Mouse (Mus musculus) adrenal gland, adult 10 weeks (tissue): ENCODE measurements around the gene Ndufa10. TPM values are rescaled to one million over a fixed set of nuclear protein-coding genes. Genes with fewer than 3 reads are reported as not detected.

Source experiments
- polyA plus RNA-seq: library from polyadenylated mRNA; stranded (reverse); fragments of 350-450 nt; fragmentation: Illumina TruSeq; extraction: RNeasy Lipid Tissue Mini Kit (QIAGEN cat#74804); gene quantifications from one replicate; pipeline ENCODE4 v1.2.3, GENCODE M21; 2014; ENCODE audit warnings: low read depth, low replicate concordance

Ndufa10 gene
- 210 TPM for polyA plus RNA-seq

GRCm38 (mm10) chr1:92473165-92474041 is at the start of gene Ndufa10:
Ndufa10 (minus strand) TSS chr1:92473860.

GRCm38 (mm10) chr1:92518561-92518960 is 44.9 kb upstream of the Ndufa10 start, which contains the start of gene Olfr1414:
Olfr1414 (minus strand) TSS chr1:92518661.

GRCm38 (mm10) chr1:92496001-92496400 is 22.3 kb upstream of the Ndufa10 start, which contains the start of gene Olfr1415:
Olfr1415 (minus strand) TSS chr1:92496101.

GRCm38 (mm10) chr1:92485013-92485412 is 11.4 kb upstream of the Ndufa10 start, which contains the start of gene Olfr1416:
Olfr1416 (minus strand) TSS chr1:92485113.

Other genes with a start within 250 kb of the Ndufa10 start
- not detected for gene Olfr1416, start 11.3 kb upstream of the Ndufa10 start, polyA plus RNA-seq
- gene Olfr1415, start 22.2 kb upstream of the Ndufa10 start, polyA plus RNA-seq, result not detected
- gene Olfr1414, start 44.8 kb upstream of the Ndufa10 start, polyA plus RNA-seq, result not detected
- not detected for gene Olfr1413, start 97.5 kb upstream of the Ndufa10 start, polyA plus RNA-seq
- not detected for gene Olfr1412, start 111.9 kb upstream of the Ndufa10 start, polyA plus RNA-seq
- gene Olfr1411, start 120.6 kb upstream of the Ndufa10 start, polyA plus RNA-seq, result not detected
- not detected for gene Olfr1410, start 131.9 kb upstream of the Ndufa10 start, polyA plus RNA-seq
- not detected for gene Olfr12, start 143.9 kb upstream of the Ndufa10 start, polyA plus RNA-seq
- gene Cops9, start 168.1 kb upstream of the Ndufa10 start, polyA plus RNA-seq, result 108 TPM
- not detected for gene Otos, start 175.0 kb upstream of the Ndufa10 start, polyA plus RNA-seq